Comparison of ENCODE assay signal across 18 mouse cellular contexts in the genomic region with DNA sequence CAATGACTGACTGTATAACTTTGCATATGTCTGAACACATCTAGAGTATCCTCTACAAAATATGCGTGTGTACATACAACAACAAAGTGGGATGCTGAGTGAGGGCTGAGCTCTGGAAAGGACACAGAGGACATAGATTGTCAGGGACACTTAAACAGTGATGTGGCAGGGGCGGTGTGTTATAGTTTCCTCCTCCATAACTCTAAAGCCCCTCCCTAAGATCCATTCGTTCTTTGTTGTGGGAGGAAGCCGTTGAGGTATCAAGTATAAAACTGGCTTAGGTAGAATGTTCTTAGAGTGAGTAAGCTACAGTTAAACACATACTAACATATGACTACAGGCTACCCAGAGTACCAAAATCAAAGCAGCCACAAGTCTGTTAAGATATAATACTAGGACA.
DNase-seq lines count a peak whose midpoint lies in the region; ATAC-seq lines count a peak whose summit lies in the region.
"Had no signal": no experiment of that assay in that cellular context is flagged by ENCODE, and none has a peak within 500 bp of the region (broad histone marks: within the 10 kb centered on the region; RNA-seq: fewer than 3 reads in every experiment).

No protein-coding gene starts in this region.

- no peaks in the 10 kb centered on the region for H3K27me3 ChIP-seq in midbrain, embryonic 11.5 days (ENCODE audit: control insufficient read depth, insufficient read depth, low read length)
- H3K27me3 ChIP-seq in midbrain, embryonic 16.5 days (ENCODE audit: control insufficient read depth, insufficient read depth, low read depth, low read length) = no peaks in the 10 kb centered on the region
- H3K27me3 ChIP-seq: hindbrain, embryonic 13.5 days; kidney, embryonic 15.5 days; limb, embryonic 13.5 days; lung, embryonic 15.5 days; Patski; stomach, embryonic 15.5 days had no signal

- no peak for ATAC-seq in midbrain, embryonic 11.5 days (ENCODE audit: low FRiP score)
- no peak for ATAC-seq in midbrain, embryonic 16.5 days
- peak; percentile 67 for ATAC-seq in inflammation-experienced regulatory T-cells, adult 6 months

- H3K4me2 ChIP-seq in midbrain, embryonic 11.5 days = no peak overlapping the region
- H3K4me2 ChIP-seq in midbrain, embryonic 16.5 days (ENCODE audit: low read length) = no peak overlapping the region
- H3K4me2 ChIP-seq: heart, embryonic 11.5 days; hindbrain, embryonic 13.5 days; kidney, embryonic 15.5 days; limb, embryonic 13.5 days; liver, embryonic 11.5 days; lung, embryonic 15.5 days; stomach, embryonic 15.5 days had no signal

- WGBS in midbrain, embryonic 11.5 days = 84% methylated on average over 4 of the region's 4 CpGs
- 78% methylated on average over 4 of the region's 4 CpGs for WGBS in midbrain, embryonic 16.5 days

- H3K4me3 ChIP-seq in midbrain, embryonic 11.5 days (ENCODE audit: low read depth, low read length) = no peak overlapping the region
- H3K4me3 ChIP-seq in midbrain, embryonic 16.5 days (ENCODE audit: low read depth, low read length) = no peak overlapping the region
- H3K4me3 ChIP-seq: erythroblast, embryonic 14.5 days; hindbrain, embryonic 13.5 days; kidney, embryonic 15.5 days; limb, embryonic 13.5 days; lung, embryonic 15.5 days; stomach, embryonic 15.5 days had no signal

- DNase-seq in midbrain, embryonic 11.5 days (ENCODE audit: low spot score, missing footprints) = peak; percentile 64
- peak; percentile 66 for DNase-seq in CD4-positive helper T cell, adult 2 months (ENCODE audit: low read depth, low spot score)
- DNase-seq in CD4-positive, CD25-positive, alpha-beta regulatory T cell, adult 2 months (ENCODE audit: low read depth, low spot score) = peak; percentile 52
- no peak for DNase-seq in lung, postnatal 4 days
- DNase-seq: B cell, adult 2 months; right cerebral cortex, postnatal 25 days had no signal

- no peak overlapping the region for H3K27ac ChIP-seq in midbrain, embryonic 11.5 days (ENCODE audit: low read depth, low read length)
- H3K27ac ChIP-seq in midbrain, embryonic 16.5 days (ENCODE audit: low read length) = no peak overlapping the region
- H3K27ac ChIP-seq: hindbrain, embryonic 13.5 days; kidney, embryonic 15.5 days; lung, embryonic 15.5 days; macrophage; stomach, embryonic 15.5 days had no signal

- no peaks in the 10 kb centered on the region for H3K36me3 ChIP-seq in midbrain, embryonic 11.5 days (ENCODE audit: control insufficient read depth, insufficient read depth, low read length)
- no peaks in the 10 kb centered on the region for H3K36me3 ChIP-seq in midbrain, embryonic 16.5 days (ENCODE audit: control insufficient read depth, insufficient read depth, low read length)
- H3K36me3 ChIP-seq: hindbrain, embryonic 13.5 days; kidney, embryonic 15.5 days; limb, embryonic 13.5 days; lung, embryonic 15.5 days; stomach, embryonic 15.5 days had no signal

- H3K4me1 ChIP-seq in midbrain, embryonic 11.5 days (ENCODE audit: control insufficient read depth, insufficient read depth, low read length) = no peaks in the 10 kb centered on the region; the same call in 1 of the 2 replicates
- H3K4me1 ChIP-seq in midbrain, embryonic 16.5 days (ENCODE audit: control insufficient read depth, insufficient read depth, low read length) = peaks cover 9% of the 10 kb centered on the region

- no peak overlapping the region for H3K9ac ChIP-seq in midbrain, embryonic 11.5 days (ENCODE audit: low read length)
- H3K9ac ChIP-seq in midbrain, embryonic 16.5 days (ENCODE audit: low read depth, low read length) = no peak overlapping the region
- H3K9ac ChIP-seq: hindbrain, embryonic 13.5 days; kidney, embryonic 15.5 days; limb, embryonic 13.5 days; lung, embryonic 15.5 days; stomach, embryonic 15.5 days had no signal

- H3K9me3 ChIP-seq in midbrain, embryonic 11.5 days (ENCODE audit: control insufficient read depth, low read length) = no peaks in the 10 kb centered on the region
- no peaks in the 10 kb centered on the region for H3K9me3 ChIP-seq in midbrain, embryonic 16.5 days (replicated peaks; ENCODE audit: control insufficient read depth, low read length, poor library complexity, severe bottlenecking)
- H3K9me3 ChIP-seq: hindbrain, embryonic 13.5 days; kidney, embryonic 15.5 days; limb, embryonic 13.5 days; lung, embryonic 15.5 days; stomach, embryonic 15.5 days had no signal

Comparison
In these comparisons a context has a peak if more than half of its experiments do, and no peak if none do; other contexts are left out.
1. DNase-seq: peak in midbrain, embryonic 11.5 days (single experiment), CD4-positive helper T cell, adult 2 months (single experiment) and CD4-positive, CD25-positive, alpha-beta regulatory T cell, adult 2 months (single experiment); none in lung, postnatal 4 days (0 of 2).